22 mouse cellular contexts compared by ENCODE assay signal in the genomic region with DNA sequence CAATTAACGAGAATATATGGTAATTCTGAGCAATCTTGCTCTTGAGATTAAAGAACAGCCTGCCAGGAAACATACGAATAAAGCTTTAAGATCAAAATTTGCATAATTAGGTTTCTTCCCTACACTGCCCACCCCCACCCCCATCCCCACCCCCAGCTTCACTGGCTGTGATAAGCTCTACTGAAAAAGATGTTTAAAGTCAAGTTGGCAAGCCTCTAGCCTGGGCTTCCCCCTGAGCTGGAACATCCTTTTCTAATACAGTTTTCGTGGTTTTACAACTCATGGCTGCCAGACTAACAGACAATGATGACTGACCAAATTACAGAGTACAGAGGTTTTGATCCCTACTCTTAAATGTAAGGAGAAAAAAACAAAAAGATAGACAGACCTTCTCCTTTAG. TPM values are rescaled to one million over a fixed set of nuclear protein-coding genes. Genes with fewer than 3 reads are reported as not detected.
A peak's percentile ranks its signal among the peaks of the same experiment; 100 is the strongest.
DNase-seq lines count a peak whose midpoint lies in the region; ATAC-seq and TF ChIP-seq lines count a peak whose summit lies in the region.
"Had no signal": no experiment of that assay in that cellular context is flagged by ENCODE, and none has a peak within 500 bp of the region (broad histone marks: within the 10 kb centered on the region; RNA-seq: fewer than 3 reads in every experiment).

No protein-coding gene starts in this region.

- TF ChIP-seq EP300 in liver, embryonic 14.5 days (IDR thresholded peaks at IDR 0.05; ENCODE audit: low read depth) = no peak

- no peak for TF ChIP-seq CTCF in liver, embryonic 14.5 days (IDR thresholded peaks at IDR 0.05; ENCODE audit: low read depth)

- peaks cover 3% of the 10 kb centered on the region; the same call in 1 of the 2 replicates for H3K36me3 ChIP-seq in liver, embryonic 12.5 days
- H3K36me3 ChIP-seq in liver, embryonic 14.5 days (replicated peaks; ENCODE audit: control insufficient read depth, insufficient read depth, low read depth) = no peaks in the 10 kb centered on the region
- H3K36me3 ChIP-seq: embryonic facial prominence, embryonic 10.5 days; heart, embryonic 10.5 days; hindbrain, embryonic 12.5 days had no signal

- ATAC-seq in liver, embryonic 12.5 days = no peak
- peak; percentile 53 for ATAC-seq in activated CD4-positive, CD25-positive, alpha-beta regulatory T cell, adult 4 months
- ATAC-seq in liver, embryonic 14.5 days (ENCODE audit: insufficient read depth) = no peak
- ATAC-seq: forebrain, embryonic 13.5 days; forebrain, postnatal 0 days; hindbrain, embryonic 16.5 days; Patski had no signal

- peak overlapping the region; percentile 89 for H3K27ac ChIP-seq in liver, embryonic 12.5 days
- H3K27ac ChIP-seq in liver, embryonic 14.5 days = peak overlapping the region; percentile 84
- H3K27ac ChIP-seq: embryonic facial prominence, embryonic 10.5 days; forebrain, embryonic 13.5 days; gastrocnemius, adult 2 months; heart, embryonic 10.5 days; hindbrain, embryonic 12.5 days had no signal

- 51% methylated on average over 3 of the region's 3 CpGs for WGBS in liver, embryonic 12.5 days (ENCODE audit: insufficient replicate concordance)
- WGBS in liver, embryonic 14.5 days (ENCODE audit: insufficient replicate concordance) = 46% methylated on average over 3 of the region's 3 CpGs

- DNase-seq in liver = no peak
- DNase-seq in liver, embryonic 14.5 days (ENCODE audit: low read depth in 3 of 3, low spot score in 3 of 3) = no peak
- no peak for DNase-seq in lung, postnatal 10 days
- DNase-seq in adrenal gland, postnatal 4 days (ENCODE audit: low spot score in 2 of 2) = no peak
- no peak for DNase-seq in layer of hippocampus, adult 9-11 months
- DNase-seq: adrenal gland, adult 2 months; adrenal gland, postnatal 25 days; cerebellum, adult 2 months; cerebellum, postnatal 10 days; forebrain, postnatal 0 days; gastrocnemius, adult 2 months; gastrocnemius, postnatal 36 days; heart, postnatal 10 days; heart, postnatal 4 days had no signal

- H3K9me3 ChIP-seq in liver, embryonic 12.5 days (replicated peaks) = no peaks in the 10 kb centered on the region
- H3K9me3 ChIP-seq in liver, embryonic 14.5 days (ENCODE audit: control insufficient read depth, low read length) = no peaks in the 10 kb centered on the region
- H3K9me3 ChIP-seq: embryonic facial prominence, embryonic 10.5 days; forebrain, embryonic 13.5 days; heart, embryonic 10.5 days; hindbrain, embryonic 12.5 days had no signal

- H3K4me2 ChIP-seq in liver, embryonic 12.5 days = peak overlapping the region; percentile 60
- H3K4me2 ChIP-seq in liver, embryonic 14.5 days (ENCODE audit: low read depth) = peak overlapping the region; percentile 62
- H3K4me2 ChIP-seq: forebrain, embryonic 13.5 days; hindbrain, embryonic 12.5 days had no signal

- H3K4me3 ChIP-seq in liver, embryonic 12.5 days = no peak overlapping the region
- no peak overlapping the region for H3K4me3 ChIP-seq in liver, embryonic 14.5 days (ENCODE audit: insufficient read depth in 1 of 2, low read depth in 2 of 2, low read length in 2 of 2)
- H3K4me3 ChIP-seq: embryonic facial prominence, embryonic 10.5 days; forebrain, embryonic 13.5 days; gastrocnemius, adult 2 months; heart, embryonic 10.5 days; hindbrain, embryonic 12.5 days had no signal

- peak overlapping the region; percentile 39; the same call in 1 of the 2 replicates for H3K9ac ChIP-seq in liver, embryonic 12.5 days
- no peak overlapping the region for H3K9ac ChIP-seq in liver, embryonic 14.5 days (replicated peaks)
- H3K9ac ChIP-seq: forebrain, embryonic 13.5 days; forebrain, postnatal 0 days; hindbrain, embryonic 12.5 days had no signal

- peaks cover 51% of the 10 kb centered on the region for H3K4me1 ChIP-seq in liver, embryonic 12.5 days
- H3K4me1 ChIP-seq in liver, embryonic 14.5 days (replicated peaks; ENCODE audit: control insufficient read depth in 2 of 2, insufficient read depth in 2 of 2, low read length in 1 of 2) = peaks cover 24 to 32% of the 10 kb centered on the region in 2 experiments
- H3K4me1 ChIP-seq: forebrain, embryonic 13.5 days; heart, embryonic 10.5 days; hindbrain, embryonic 12.5 days had no signal

- H3K27me3 ChIP-seq in liver, embryonic 12.5 days (replicated peaks) = no peaks in the 10 kb centered on the region
- no peaks in the 10 kb centered on the region for H3K27me3 ChIP-seq in liver, embryonic 14.5 days (ENCODE audit: control insufficient read depth, insufficient read depth, low read length)
- H3K27me3 ChIP-seq: forebrain, embryonic 13.5 days; hindbrain, embryonic 12.5 days had no signal

RNA-seq across cellular contexts. Expression of gene Cd99l2, which starts 17.6 kb away (rescaled TPM):
- polyA plus RNA-seq in liver, embryonic 12.5 days (2016; fragmentation: Nextera tagmentation; extraction: Ambion mirVana) = 13.8 and 14.9 TPM in 2 replicates
- polyA plus RNA-seq in activated CD4-positive, CD25-positive, alpha-beta regulatory T cell, adult 4 months (2017; shearing (Covaris generic)) = 10 to 100 TPM; 18.7 to 20.0 TPM
- 5.7 and 7.2 TPM in 2 replicates for polyA plus RNA-seq in liver, embryonic 14.5 days (2012; rRNA removed)
- polyA plus RNA-seq in liver, embryonic 14.5 days (2014; fragmentation: Nextera tagmentation; extraction: Ambion mirVana) = 7.2 and 9.7 TPM in 2 replicates
- 10 to 100 TPM; 64.1 to 66.0 TPM for total RNA-seq in adrenal gland, postnatal 4 days (2021)
